Mouse (Mus musculus) myocyte (in vitro differentiated cells): ENCODE measurements at regions not wholly inside any gene's neighbourhood (a gene's known extent, or its start where the extent isn't known, plus 50 kb on each side); places are given as distances from the start of the nearest gene placed in this dataset.

Experiments used
- H3K27me3 ChIP-seq: one replicate; pipeline ENCODE4 v1.6.1; 2011; ENCODE audit not compliant: control insufficient read depth, insufficient read depth, insufficient read length
- H3K36me3 ChIP-seq: one replicate; pipeline ENCODE4 v1.6.1; 2011; ENCODE audit not compliant: control insufficient read depth, insufficient read depth
- H3K4me2 ChIP-seq: one replicate; pipeline ENCODE4 v1.6.1; 2011; ENCODE audit warnings: low read depth, control low read depth
- H3K4me3 ChIP-seq: one replicate; pipeline ENCODE4 v1.5.1; 2011; ENCODE audit warnings: mild to moderate bottlenecking, control low read depth, moderate library complexity
- H3K79me2 ChIP-seq: one replicate; pipeline ENCODE4 v1.6.1; 2011; ENCODE audit not compliant: control insufficient read depth, insufficient read depth
- H3ac ChIP-seq: one replicate; pipeline ENCODE4 v1.6.1; 2011; ENCODE audit not compliant: control insufficient read depth, insufficient read length
- CEBPB ChIP-seq: IDR thresholded peaks from 2 replicates; pipeline ENCODE4 v1.6.1; 2011; ENCODE audit warnings: mild to moderate bottlenecking, moderate library complexity; ENCODE audit not compliant: poor library complexity, insufficient read depth, severe bottlenecking
- E2F4 ChIP-seq: IDR thresholded peaks from one replicate; pipeline ENCODE4 v1.6.1; 2011; ENCODE audit warnings: mild to moderate bottlenecking, control low read depth, moderate library complexity; ENCODE audit not compliant: insufficient read depth
- MAX ChIP-seq: IDR thresholded peaks from one replicate; pipeline ENCODE4 v1.6.1; 2011; ENCODE audit warnings: low read depth, mild to moderate bottlenecking, control low read depth
- MYOD1 ChIP-seq, 3 experiments: IDR thresholded peaks; one replicate each; pipeline ENCODE4 v1.6.1; 2011; ENCODE audit warnings: control low read depth in 2 of 3, low read depth in 2 of 3, mild to moderate bottlenecking in 2 of 3, moderate library complexity in 1 of 3; ENCODE audit not compliant: insufficient read length in 2 of 3, control insufficient read depth in 1 of 3
- MYOG ChIP-seq, 3 experiments: IDR thresholded peaks; one replicate each; pipeline ENCODE4 v1.6.1; 2011; ENCODE audit warnings: control low read depth in 2 of 3, low read depth in 2 of 3, mild to moderate bottlenecking in 2 of 3; ENCODE audit not compliant: insufficient read length in 2 of 3, control insufficient read depth in 1 of 3, insufficient read depth in 1 of 3
- POLR2A ChIP-seq: IDR thresholded peaks from one replicate; pipeline ENCODE4 v1.6.1; 2011; ENCODE audit warnings: low read depth, mild to moderate bottlenecking, control low read depth, moderate library complexity; ENCODE audit not compliant: insufficient read length
- POLR2AphosphoS2 ChIP-seq: IDR thresholded peaks from one replicate; pipeline ENCODE4 v1.6.1; 2011; ENCODE audit warnings: low read depth, control low read depth; ENCODE audit not compliant: insufficient read length
- REST ChIP-seq: IDR thresholded peaks from one replicate; pipeline ENCODE4 v1.6.1; 2011; ENCODE audit warnings: mild to moderate bottlenecking, control low read depth, moderate library complexity; ENCODE audit not compliant: insufficient read depth, insufficient read length
- SRF ChIP-seq: IDR thresholded peaks from one replicate; pipeline ENCODE4 v1.6.1; 2011; ENCODE audit warnings: low read depth; ENCODE audit not compliant: control insufficient read depth, insufficient read length
- TCF12 ChIP-seq: IDR thresholded peaks from one replicate; pipeline ENCODE4 v1.6.1; 2011; ENCODE audit warnings: mild to moderate bottlenecking, control low read depth; ENCODE audit not compliant: poor library complexity, insufficient read depth, severe bottlenecking
- TCF3 ChIP-seq: IDR thresholded peaks from one replicate; pipeline ENCODE4 v1.6.1; 2011; ENCODE audit warnings: low read depth, control low read depth; ENCODE audit not compliant: insufficient read length
- USF1 ChIP-seq: IDR thresholded peaks from one replicate; pipeline ENCODE4 v1.6.1; 2011; ENCODE audit warnings: low read depth, mild to moderate bottlenecking, control low read depth, moderate library complexity

- Histone ChIP-seq H3ac (no peak overlapping the region), H3K4me3 (no peak overlapping the region), H3K4me2 (no peak overlapping the region), H3K79me2 (no peaks in the 10 kb centered on the region), H3K36me3 (no peaks in the 10 kb centered on the region), H3K27me3 (peaks cover 12% of the 10 kb centered on the region)
- TF ChIP-seq REST (no peak), TCF3 (no peak), USF1 (no peak), CEBPB (no peak), POLR2A (no peak), TCF12 (no peak)
These were observed 79.4 kb upstream of the Tfec start for GRCm38 (mm10) chr6:16977392-16978205.

- H3K4me2 ChIP-seq, result no peak overlapping the region
- H3ac ChIP-seq, result no peak overlapping the region
- no peaks in the 10 kb centered on the region for H3K79me2 ChIP-seq
- no peaks in the 10 kb centered on the region for H3K36me3 ChIP-seq
- no peaks in the 10 kb centered on the region for H3K27me3 ChIP-seq
- TF ChIP-seq POLR2A (no peak), MYOG (IDR thresholded peaks at IDR 0.05; ENCODE audit: control insufficient read depth in 1 of 3, insufficient read depth in 1 of 3, insufficient read length in 2 of 3, low read depth in 2 of 3) (no peak), MAX (no peak), USF1 (no peak), POLR2AphosphoS2 (no peak), REST (no peak)
- no peak overlapping the region for H3K4me3 ChIP-seq
These were observed 67.4 kb upstream of the Tfec start for GRCm38 (mm10) chr6:16965658-16966057.

GRCm38 (mm10) chr6:16964362-16964761 lies 66.1 kb upstream of the Tfec start:
- Histone ChIP-seq H3K79me2 (no peaks in the 10 kb centered on the region), H3ac (no peak overlapping the region), H3K27me3 (no peaks in the 10 kb centered on the region), H3K36me3 (no peaks in the 10 kb centered on the region), H3K4me2 (no peak overlapping the region), H3K4me3 (no peak overlapping the region)
- TF ChIP-seq POLR2A (no peak), E2F4 (no peak), POLR2AphosphoS2 (no peak), REST (no peak), MYOD1 (IDR thresholded peaks at IDR 0.05; ENCODE audit: control insufficient read depth in 1 of 3, insufficient read length in 2 of 3, low read depth in 2 of 3) (no peak), MYOG (IDR thresholded peaks at IDR 0.05; ENCODE audit: control insufficient read depth in 1 of 3, insufficient read depth in 1 of 3, insufficient read length in 2 of 3, low read depth in 2 of 3) (no peak), USF1 (no peak), SRF (no peak), CEBPB (no peak), TCF3 (no peak), TCF12 (no peak), MAX (no peak)

- Histone ChIP-seq H3K27me3 (no peaks in the 10 kb centered on the region), H3K36me3 (no peaks in the 10 kb centered on the region), H3K4me3 (no peak overlapping the region), H3ac (no peak overlapping the region), H3K79me2 (no peaks in the 10 kb centered on the region), H3K4me2 (no peak overlapping the region)
- TF ChIP-seq TCF3 (no peak), TCF12 (no peak), POLR2A (no peak), MAX (no peak), MYOD1 (IDR thresholded peaks at IDR 0.05; ENCODE audit: control insufficient read depth in 1 of 3, insufficient read length in 2 of 3, low read depth in 2 of 3) (no peak), USF1 (no peak), E2F4 (no peak), CEBPB (no peak), POLR2AphosphoS2 (no peak), MYOG (IDR thresholded peaks at IDR 0.05; ENCODE audit: control insufficient read depth in 1 of 3, insufficient read depth in 1 of 3, insufficient read length in 2 of 3, low read depth in 2 of 3) (no peak), SRF (no peak), REST (no peak)
These were observed 65.7 kb upstream of the Tfec start for GRCm38 (mm10) chr6:16963958-16964357.

- Histone ChIP-seq H3K4me3 (no peak overlapping the region), H3K79me2 (no peaks in the 10 kb centered on the region), H3K27me3 (no peaks in the 10 kb centered on the region), H3K36me3 (no peaks in the 10 kb centered on the region), H3K4me2 (no peak overlapping the region), H3ac (no peak overlapping the region)
- TF ChIP-seq TCF3 (no peak), CEBPB (no peak), SRF (no peak), TCF12 (no peak), POLR2AphosphoS2 (no peak), POLR2A (no peak)
These were observed 59.9 kb upstream of the Tfec start for GRCm38 (mm10) chr6:16958102-16958501.
